Mouse (Mus musculus) left cerebral cortex, postnatal 10 days (tissue): Measurements from ENCODE around the gene Mecp2. TPM values are rescaled to one million over a fixed set of nuclear protein-coding genes. Genes with fewer than 3 reads are reported as not detected.
"Not testable (repeated sequence)": the region's sequence is repeated elsewhere in the genome, so short reads cannot be mapped to it uniquely, and the experiment has no call there.

Source experiments
- DNase-seq, 2 experiments: peaks; one replicate each; pipeline ENCODE4 v3.0.0; 2021 to 2022; ENCODE audit warnings: low spot score in 2 of 2, mixed read lengths in 1 of 2; ENCODE audit errors: extremely low spot score in 1 of 2
- intact Hi-C: fragments of 180-260 bp; cut with DNase I; formaldehyde crosslinking; loops from one replicate; pipeline ENCODE4 v1.15.1; 2025
- total RNA-seq, 2 experiments: library from RNA; stranded (reverse); gene quantifications; 2 replicates each; pipeline ENCODE4 v1.2.3; 2021

The Mecp2 gene
- total RNA-seq, result 10 to 100 TPM; 77.1 to 78.0 TPM

GRCm38 (mm10) chrX:74135263-74135662 lies at the start of gene Mecp2:
Gene Mecp2, minus strand, starts transcription at chrX:74135363.
- DNase-seq, intact Hi-C loops: not testable (repeated sequence)

GRCm38 (mm10) chrX:74176959-74177358 lies 41.8 kb upstream of the Mecp2 start, which contains the start of gene Tktl1:
Gene Tktl1, plus strand, starts transcription at chrX:74177259.
- DNase-seq, result no peak
- intact Hi-C loops, result no loop called here

- intact Hi-C loops, result no loop called here
- DNase-seq, result no peak
Observed at GRCm38 (mm10) chrX:74167738-74168137, 32.6 kb upstream of the Mecp2 start, which contains the start of gene Tex28. Gene Tex28, minus strand, starts transcription at chrX:74167838.

GRCm38 (mm10) chrX:74127164-74127563 lies 8.0 kb downstream of the Mecp2 start, which contains the start of gene Opn1mw:
Gene Opn1mw, plus strand, starts transcription at chrX:74127464.
- intact Hi-C loops, result no loop called here
- no peak for DNase-seq

- intact Hi-C loops, result no loop called here
- DNase-seq, result no peak
Observed at GRCm38 (mm10) chrX:74124975-74125374, 10.2 kb downstream of the Mecp2 start.

DNA sequence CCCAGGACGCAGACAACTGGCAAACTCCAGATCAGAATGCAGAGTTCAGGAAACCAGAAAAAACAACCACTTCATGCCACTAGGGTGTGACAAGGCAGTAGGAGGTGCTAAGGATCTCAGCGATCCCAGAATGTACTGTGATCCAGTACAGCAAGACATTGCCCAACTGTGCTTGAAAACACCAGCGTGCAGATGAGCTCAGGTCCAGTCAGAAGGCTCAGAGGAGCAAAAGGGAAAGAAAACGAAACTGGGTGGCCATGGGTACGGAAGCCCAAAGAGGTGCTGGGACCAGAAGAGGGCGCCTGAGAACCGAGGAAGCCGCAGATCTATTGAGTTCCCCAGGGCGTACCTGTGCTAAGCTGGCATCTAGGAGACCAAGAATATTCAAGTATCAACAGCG lies 19.7 kb downstream of the Mecp2 start:
- intact Hi-C loops, result no loop called here
- peak; percentile 22 to 49 for DNase-seq

DNA sequence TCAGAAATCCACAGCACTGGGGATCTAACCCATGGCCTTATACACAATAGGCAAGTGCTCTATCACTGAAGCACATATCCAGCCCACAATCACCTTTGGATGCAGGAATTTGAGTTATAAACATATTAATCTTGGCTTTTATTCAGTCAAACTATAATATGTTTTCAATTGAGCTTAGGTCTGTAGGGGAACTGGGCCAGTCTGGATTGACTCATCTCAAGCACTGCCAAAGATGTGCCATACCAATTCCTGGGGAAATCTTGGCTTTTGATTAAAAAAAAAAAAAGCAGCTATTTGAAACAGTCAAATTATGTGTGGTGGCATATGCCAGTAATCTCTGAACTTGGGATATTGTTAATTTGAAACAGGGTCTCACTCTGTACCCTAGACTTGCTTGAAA lies 21.1 kb downstream of the Mecp2 start:
- DNase-seq, result no peak
- intact Hi-C loops, result no loop called here

GRCm38 (mm10) chrX:74108747-74109146 lies 26.4 kb downstream of the Mecp2 start:
- intact Hi-C loops, result no loop called here
- no peak for DNase-seq

DNA sequence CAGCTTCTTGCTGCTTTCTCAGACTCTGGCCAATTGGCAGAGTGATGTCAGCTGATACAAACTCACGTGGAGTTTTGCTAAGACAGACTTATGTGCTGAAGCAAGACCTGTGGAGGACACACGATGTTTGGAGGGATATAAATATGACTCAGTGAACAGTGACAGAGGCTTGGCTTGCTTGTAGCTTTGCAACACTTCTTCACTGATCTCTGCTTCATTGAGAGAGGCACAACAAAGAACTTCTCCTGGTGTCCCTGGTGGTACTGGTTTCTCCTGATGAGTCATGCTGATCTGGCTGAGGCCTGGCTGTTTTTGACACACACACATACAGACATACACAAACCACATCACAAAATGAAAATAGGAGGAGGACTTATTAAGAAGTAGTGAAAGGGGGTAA lies 29.2 kb downstream of the Mecp2 start:
- intact Hi-C loops, result no loop called here
- DNase-seq, result no peak

DNA sequence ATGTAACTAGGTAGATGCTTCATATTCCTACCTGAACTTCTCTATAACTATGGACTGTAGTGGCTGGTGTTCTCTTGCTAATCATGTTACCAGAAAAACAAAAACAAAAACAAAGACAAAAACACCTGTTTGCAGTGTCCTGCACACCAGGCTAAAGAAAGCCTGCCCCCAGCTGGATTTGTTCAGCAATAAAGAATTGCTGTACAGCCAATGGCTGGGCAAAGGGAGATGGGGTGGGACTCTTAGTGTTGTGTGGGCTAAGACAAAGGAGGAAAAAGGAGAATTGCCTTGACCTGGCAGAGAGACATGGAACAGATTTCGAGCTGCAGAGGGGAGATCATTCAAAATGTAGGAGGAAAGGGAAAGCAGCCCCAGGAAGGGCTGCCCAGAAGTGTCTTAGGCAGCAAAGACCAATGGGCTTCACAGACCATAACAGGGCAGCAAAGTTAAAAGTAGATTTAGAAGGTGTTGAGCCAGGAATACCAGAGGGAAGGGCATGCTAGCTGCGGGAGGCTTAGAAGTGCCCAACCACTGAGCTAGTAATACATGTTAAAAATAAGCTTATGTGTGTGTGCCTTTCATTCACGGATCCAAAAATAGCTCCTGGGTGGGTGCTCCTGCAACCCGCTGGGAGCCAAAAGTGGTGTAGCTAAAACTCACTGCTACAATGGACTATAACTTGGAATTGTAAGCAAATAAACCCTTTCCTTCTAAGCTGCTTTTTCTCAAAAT lies 31.5 kb downstream of the Mecp2 start:
- intact Hi-C loops, result no loop called here
- DNase-seq, result no peak

DNA sequence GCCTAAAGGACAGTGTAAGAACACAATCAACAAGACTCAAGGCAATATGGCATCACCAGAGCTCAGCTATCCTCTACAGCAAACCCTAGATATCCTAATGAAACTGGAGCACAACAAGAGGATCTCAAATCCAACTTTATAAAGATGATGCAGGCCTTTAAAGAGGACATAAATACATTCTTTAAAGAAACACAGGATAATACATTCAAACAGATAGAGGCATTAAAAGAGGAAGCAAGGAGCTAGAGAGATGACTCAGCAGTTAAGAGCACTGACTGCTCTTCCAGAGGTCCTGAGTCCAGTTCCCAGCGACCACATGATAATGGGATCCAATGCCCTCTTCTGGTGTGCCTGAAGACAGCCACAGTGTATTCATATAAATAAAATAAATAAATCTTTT lies 40.0 kb downstream of the Mecp2 start:
- intact Hi-C loops, result no loop called here
- no peak for DNase-seq

GRCm38 (mm10) chrX:74085601-74086038 lies 49.5 kb downstream of the Mecp2 start:
- intact Hi-C loops, result loop anchor here (10.0 kb wide), 1 partner anchor 121 kb away; the partner anchor contains the start of gene Hcfc1
- DNase-seq, result peak; percentile 97 to 99

DNA sequence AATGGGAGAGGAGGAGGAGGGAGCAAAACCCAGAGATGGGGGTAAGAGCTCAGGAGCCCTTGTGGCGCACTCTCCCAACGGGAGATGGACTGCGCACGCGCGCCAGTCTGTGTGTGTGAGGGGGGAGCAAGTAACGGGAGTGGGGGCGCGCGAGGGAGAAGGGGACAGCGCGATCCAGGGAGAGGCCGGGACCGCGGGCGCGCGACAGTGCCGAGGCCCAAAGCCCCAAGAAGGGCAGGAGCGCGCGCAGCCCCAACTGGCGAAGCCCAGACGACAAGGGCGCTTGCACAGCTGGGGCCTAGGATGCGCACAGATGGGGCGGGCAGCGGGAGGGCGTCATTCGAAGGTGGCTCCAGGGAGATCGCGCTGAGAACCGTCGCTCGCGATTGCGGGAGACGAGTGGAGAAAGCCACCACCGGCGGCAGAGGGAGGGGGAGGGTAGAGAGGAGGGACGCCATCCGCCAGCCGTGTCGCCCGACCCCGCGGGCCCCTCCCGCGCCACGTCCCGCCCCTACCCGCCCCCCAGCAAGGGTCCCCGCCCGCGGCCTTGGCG lies 50.1 kb downstream of the Mecp2 start:
- intact Hi-C loops, result loop anchor here (10.0 kb wide), 1 partner anchor 120 kb away; the partner anchor contains the start of gene Hcfc1
- DNase-seq, result peak; percentile 58 to 89

- intact Hi-C loops, result loop anchor here (10.0 kb wide), 1 partner anchor 120 kb away; the partner anchor contains the start of gene Hcfc1
- no peak for DNase-seq
Observed at GRCm38 (mm10) chrX:74084276-74084837, 50.8 kb downstream of the Mecp2 start.

DNA sequence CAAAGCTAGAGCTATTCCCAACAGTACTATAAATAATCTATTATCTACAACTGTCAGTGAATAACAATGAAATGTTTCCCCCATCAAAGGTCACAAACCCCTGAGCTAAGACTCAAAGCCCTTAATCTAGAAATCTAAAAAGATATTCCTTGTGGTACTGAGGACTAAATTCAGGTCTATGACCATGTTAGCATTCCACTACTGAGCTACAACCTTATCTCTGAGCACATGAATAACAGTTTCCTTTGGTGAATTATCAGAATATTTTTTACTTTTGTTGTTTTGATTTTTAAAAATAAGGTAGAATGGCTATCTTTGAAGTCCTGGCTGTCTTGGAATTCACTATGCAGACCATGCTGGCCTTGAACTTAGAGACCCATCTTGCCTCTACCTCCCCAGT lies 64.4 kb downstream of the Mecp2 start:
- no peak for DNase-seq
- intact Hi-C loops, result no loop called here

GRCm38 (mm10) chrX:74067891-74068290 lies 67.3 kb downstream of the Mecp2 start:
- intact Hi-C loops, result no loop called here
- DNase-seq, result peak; percentile 9 to 45

GRCm38 (mm10) chrX:74045107-74045506 lies 90.1 kb downstream of the Mecp2 start:
- intact Hi-C loops, result no loop called here

GRCm38 (mm10) chrX:74037702-74038375 lies 97.3 kb downstream of the Mecp2 start:
- intact Hi-C loops, result no loop called here
- DNase-seq, result no peak

More at GRCm38 (mm10) chrX:74045107-74045506, 90.1 kb downstream of the Mecp2 start:
- no peak for DNase-seq

GRCm38 (mm10) chrX:74030000-74030399 lies 105.2 kb downstream of the Mecp2 start:
- intact Hi-C loops, result no loop called here
- DNase-seq, result no peak
